Mouse (Mus musculus) heart, adult 8-10 months (tissue): ENCODE results near the gene Faf2. TPM values are rescaled to one million over a fixed set of nuclear protein-coding genes. Genes with fewer than 3 reads are reported as not detected.

Experiments
- DNase-seq: peaks from one replicate; pipeline ENCODE4 v3.0.0; 2022; ENCODE audit warnings: low spot score
- microRNA-seq: library from miRNA; unstranded; fragments of <30 nt; microRNA quantifications from one replicate; pipeline ENCODE4 v1.2.0, GENCODE M21; 2022
- total RNA-seq, 4 experiments: library from RNA; stranded (reverse); gene quantifications; 2 replicates each; pipeline ENCODE4 v1.2.4; 2022

Faf2 gene
- total RNA-seq, 4 experiments from 2014 or later: 15.8 to 24.3 (median 21.3) TPM

DNA sequence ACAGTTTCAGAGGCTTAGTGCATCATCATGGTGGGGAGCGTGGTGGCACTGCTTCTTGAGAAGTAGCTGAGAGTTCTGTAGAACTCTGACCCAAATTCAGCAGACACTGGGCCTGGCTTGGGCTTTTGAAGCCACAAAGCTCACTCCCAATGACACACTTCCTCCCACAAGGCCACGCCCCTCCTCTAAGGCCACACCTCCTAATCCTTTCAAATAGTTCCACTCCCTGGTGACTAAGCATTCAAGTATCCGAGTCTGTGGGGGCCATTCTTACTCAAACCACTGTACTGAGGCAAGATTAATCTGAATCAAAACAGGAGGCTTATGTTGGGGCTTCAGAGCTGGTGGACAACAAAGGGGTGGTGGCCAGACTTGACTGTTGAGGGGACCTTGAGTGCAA is 89.3 kb downstream of the Faf2 start:
- no peak for DNase-seq

Small RNAs within 50 kb of the gene (microRNA-seq; reads per million reads assigned to microRNA genes)
- not detected for gene Gm24195

Other genes with a start within 250 kb of the Faf2 start
- 10 to 100 TPM; 20.5 to 23.3 (median 21.1) TPM for gene Thoc3, start 152.9 kb upstream of the Faf2 start, total RNA-seq
- gene Simc1, start 118.0 kb upstream of the Faf2 start, total RNA-seq: 1 to 10 TPM; 1.8 to 3.1 (median 2.4) TPM
- 100 to 1,000 TPM in 1 of 4 experiments, 10 to 100 TPM in 3; 93.5 to 102 (median 96.6) TPM for gene 4833439L19Rik, start 56.3 kb upstream of the Faf2 start, total RNA-seq
- 1 to 10 TPM; 4.1 to 6.6 (median 5.0) TPM for gene Arl10, start 46.8 kb upstream of the Faf2 start, total RNA-seq
- 10 to 100 TPM; 14.5 to 18.3 (median 16.0) TPM for gene Nop16, start 31.7 kb upstream of the Faf2 start, total RNA-seq
- gene Higd2a, start 31.6 kb upstream of the Faf2 start, total RNA-seq: 100 to 1,000 TPM; 178 to 218 (median 190) TPM
- 100 to 1,000 TPM in 1 of 4 experiments, 10 to 100 TPM in 3; 86.1 to 103 (median 94.1) TPM for gene Cltb, start 10.4 kb upstream of the Faf2 start, total RNA-seq
- gene Rnf44, start 72.1 kb downstream of the Faf2 start, total RNA-seq: 10 to 100 TPM; 46.2 to 53.4 (median 47.6) TPM
- not detected for gene Cdhr2, start 79.7 kb downstream of the Faf2 start, total RNA-seq
- under 1 TPM in 1 of 4 experiments, not detected in 3; 0.16 TPM for gene Gprin1, start 128.1 kb downstream of the Faf2 start, total RNA-seq
- gene Sncb, start 144.8 kb downstream of the Faf2 start, total RNA-seq: under 1 TPM in 1 of 4 experiments, not detected in 3; 0.46 TPM
- not detected for gene Eif4e1b, start 162.2 kb downstream of the Faf2 start, total RNA-seq
- 10 to 100 TPM; 14.0 to 24.3 (median 18.1) TPM for gene Tspan17, start 167.6 kb downstream of the Faf2 start, total RNA-seq